Mouse (Mus musculus) liver, embryonic 14.5 days (tissue): Measurements from ENCODE around the gene Bcs1l. TPM values are rescaled to one million over a fixed set of nuclear protein-coding genes. Genes with fewer than 3 reads are reported as not detected.

ENCODE experiments used
- ATAC-seq: fragments of 200-750 bp; cut with Nextera tagmentation; 2 replicates; pipeline ENCODE4 v1.8.0; 2017; ENCODE audit warnings: moderate number of reproducible peaks, mild to moderate bottlenecking, moderate library complexity; ENCODE audit not compliant: insufficient read depth
- DNase-seq, 3 experiments: peaks; one replicate each; pipeline ENCODE4 v3.0.0-alpha.2; 2012 to 2013; ENCODE audit warnings: low read depth in 3 of 3, low spot score in 3 of 3
- H3K27ac ChIP-seq: fragments of 300-500 bp; sonication (generic); 2 replicates; pipeline ENCODE4 v1.5.1; 2014; ENCODE audit warnings: moderate library complexity, mild to moderate bottlenecking, control low read depth, inconsistent platforms
- H3K27me3 ChIP-seq: fragments of 300-500 bp; sonication (generic); 2 replicates; pipeline ENCODE4 v1.6.1; 2014; ENCODE audit warnings: mild to moderate bottlenecking, low read length, moderate library complexity; ENCODE audit not compliant: control insufficient read depth, insufficient read depth
- H3K36me3 ChIP-seq: fragments of 300-500 bp; sonication (generic); replicated peaks from 2 replicates; pipeline ENCODE4 v1.6.1; 2014; ENCODE audit warnings: low read depth; ENCODE audit not compliant: control insufficient read depth, insufficient read depth
- H3K4me1 ChIP-seq, 2 experiments: fragments of 200-500 bp in 1 of 2; fragments of 300-500 bp in 1 of 2; sonication (generic) in 1 of 2; replicated peaks; 2 replicates each; pipeline ENCODE4 v1.6.1; 2012 to 2014; ENCODE audit warnings: antibody characterized with exemption in 1 of 2, inconsistent platforms in 1 of 2, low read length in 1 of 2; ENCODE audit not compliant: control insufficient read depth in 2 of 2, insufficient read depth in 2 of 2
- H3K4me2 ChIP-seq: fragments of 300-500 bp; sonication (generic); 2 replicates; pipeline ENCODE4 v1.6.1; 2014; ENCODE audit warnings: low read depth, mild to moderate bottlenecking, control low read depth, moderate library complexity
- H3K4me3 ChIP-seq, 2 experiments: fragments of 200-500 bp in 1 of 2; fragments of 300-500 bp in 1 of 2; sonication (generic) in 1 of 2; 2 replicates each; pipeline ENCODE4 v1.5.1; 2012 to 2014; ENCODE audit warnings: low read depth in 2 of 2, low read length in 2 of 2, mild to moderate bottlenecking in 2 of 2, control low read depth in 1 of 2, inconsistent platforms in 1 of 2, moderate library complexity in 1 of 2; ENCODE audit not compliant: insufficient read depth in 1 of 2
- H3K9ac ChIP-seq: fragments of 300-500 bp; sonication (generic); replicated peaks from 2 replicates; pipeline ENCODE4 v1.6.1; 2014; ENCODE audit warnings: mild to moderate bottlenecking, control low read depth, moderate library complexity
- H3K9me3 ChIP-seq: fragments of 300-500 bp; sonication (generic); 2 replicates; pipeline ENCODE4 v1.6.1; 2016; ENCODE audit warnings: low read length, mixed read lengths; ENCODE audit not compliant: control insufficient read depth
- CTCF ChIP-seq: IDR thresholded peaks from 2 replicates; pipeline ENCODE4 v1.5.1; 2016; ENCODE audit warnings: antibody characterized with exemption, low read depth, control low read depth
- EP300 ChIP-seq: IDR thresholded peaks from 2 replicates; pipeline ENCODE4 v1.6.1; 2016; ENCODE audit warnings: antibody characterized with exemption, low read depth
- WGBS: fragments of 180-500 bp; shearing (Covaris S2); extraction: QIAGEN DNeasy Blood & Tissue Kit; methylation state at CpG from one replicate; pipeline ENCODE4 v1.1.7; 2014; ENCODE audit not compliant: insufficient replicate concordance; 5-methylcytosine and 5-hydroxymethylcytosine counted together
- polyA plus RNA-seq, 2 experiments: library from polyadenylated mRNA; depleted of rRNA in 1 of 2; stranded (reverse) in 1 of 2; unstranded in 1 of 2; fragments of >200 nt; fragmentation: Nextera tagmentation in 1 of 2; extraction: Ambion mirVana in 1 of 2; gene quantifications; 2 replicates each; pipeline versions ENCODE4 v1.2.1 to v1.2.3; 2012 to 2014

Gene Bcs1l
- polyA plus RNA-seq, 2 experiments: 9.5 to 10.2 TPM

- peaks cover 5% of the 10 kb centered on the region; the same call in 1 of the 2 replicates for H3K36me3 ChIP-seq
- DNase-seq: no peak
- under 1% methylated on average over 24 of the region's 24 CpGs for WGBS
Observed at GRCm38 (mm10) chr1:74587233-74587772, 786 bp upstream of the Bcs1l start.

GRCm38 (mm10) chr1:74594434-74594833, 6.3 kb downstream of the Bcs1l start:
- Histone ChIP-seq H3K27me3 (no peaks in the 10 kb centered on the region), H3K9me3 (no peaks in the 10 kb centered on the region), H3K4me3 (no peak overlapping the region), H3K4me1 (no peaks in the 10 kb centered on the region), H3K9ac (no peak overlapping the region), H3K4me2 (no peak overlapping the region), H3K27ac (no peak overlapping the region), H3K36me3 (peaks cover 31% of the 10 kb centered on the region)
- TF ChIP-seq EP300 (no peak), CTCF (no peak)
- no peak for DNase-seq
- no peak for ATAC-seq
- WGBS: 55% methylated on average over 8 of the region's 8 CpGs

More at GRCm38 (mm10) chr1:74587233-74587772, 786 bp upstream of the Bcs1l start:
- peak overlapping the region; percentile 73 to 99 for H3K4me3 ChIP-seq
- peak overlapping the region; percentile 99 for H3K4me2 ChIP-seq
- peaks cover 19 to 22% of the 10 kb centered on the region in 2 experiments for H3K4me1 ChIP-seq
- H3K9me3 ChIP-seq: no peaks in the 10 kb centered on the region
- no peaks in the 10 kb centered on the region for H3K27me3 ChIP-seq
- H3K9ac ChIP-seq: peak overlapping the region; percentile 66
- no peak for ATAC-seq
- H3K27ac ChIP-seq: peak overlapping the region; percentile 64
- TF ChIP-seq EP300 (no peak), CTCF (no peak)

GRCm38 (mm10) chr1:74600501-74601266, 12.6 kb downstream of the Bcs1l start:
- Histone ChIP-seq H3K9me3 (no peaks in the 10 kb centered on the region), H3K4me3 (peak overlapping the region; percentile 75 to 85), H3K27ac (no peak overlapping the region), H3K9ac (peak overlapping the region; percentile 82), H3K27me3 (no peaks in the 10 kb centered on the region), H3K36me3 (peaks cover 6% of the 10 kb centered on the region; the same call in 1 of the 2 replicates), H3K4me2 (peak overlapping the region; percentile 81), H3K4me1 (peaks cover 5% of the 10 kb centered on the region in 2 experiments)
- ATAC-seq (peak; percentile 64), DNase-seq (no peak)
- WGBS: 7% methylated on average over 26 of the region's 26 CpGs
- TF ChIP-seq CTCF (no peak), EP300 (no peak)

GRCm38 (mm10) chr1:74601267-74601962, 13.3 kb downstream of the Bcs1l start, which contains the start of the genes Rnf25 and Stk36:
Rnf25 (minus strand) TSS chr1:74601397.
Stk36 (plus strand) TSS chr1:74601445.
- TF ChIP-seq EP300 (no peak), CTCF (no peak)
- H3K4me3 ChIP-seq: peak within 1 kb of the TSS; percentile 75 to 85
- H3K27ac ChIP-seq: no peak within 1 kb of the TSS
- ATAC-seq (peak; percentile 82), DNase-seq (peak; percentile 75 to 82 (median 77))
- peaks cover 5% of the 10 kb centered on the region in 2 experiments for H3K4me1 ChIP-seq
- H3K27me3 ChIP-seq: no peaks in the 10 kb centered on the region
- WGBS: 17% methylated on average over 25 of the region's 25 CpGs
- peak within 1 kb of the TSS; percentile 81 for H3K4me2 ChIP-seq
- H3K9ac ChIP-seq: peak within 1 kb of the TSS; percentile 82
- peaks cover 6% of the 10 kb centered on the region; the same call in 1 of the 2 replicates for H3K36me3 ChIP-seq
- no peaks in the 10 kb centered on the region for H3K9me3 ChIP-seq

- Histone ChIP-seq H3K9me3 (no peaks in the 10 kb centered on the region), H3K27me3 (no peaks in the 10 kb centered on the region), H3K27ac (no peak overlapping the region), H3K4me1 (no peaks in the 10 kb centered on the region), H3K4me2 (no peak overlapping the region), H3K9ac (no peak overlapping the region), H3K4me3 (no peak overlapping the region), H3K36me3 (no peaks in the 10 kb centered on the region)
- ATAC-seq (no peak), DNase-seq (no peak)
- TF ChIP-seq EP300: no peak
- TF ChIP-seq CTCF: no peak
- WGBS: 68% methylated on average over 1 of the region's 1 CpGs
Observed at GRCm38 (mm10) chr1:74624183-74624582, 36.1 kb downstream of the Bcs1l start.
